Mouse (Mus musculus) spleen, postnatal 4 days (tissue): Measurements from ENCODE around the gene Disc1.
A peak's percentile ranks its signal among the peaks of the same experiment; 100 is the strongest.

Source experiments
- DNase-seq, 2 experiments: peaks; one replicate each; pipeline ENCODE4 v3.0.0; 2022; ENCODE audit warnings: low spot score in 2 of 2

Disc1 gene

DNA sequence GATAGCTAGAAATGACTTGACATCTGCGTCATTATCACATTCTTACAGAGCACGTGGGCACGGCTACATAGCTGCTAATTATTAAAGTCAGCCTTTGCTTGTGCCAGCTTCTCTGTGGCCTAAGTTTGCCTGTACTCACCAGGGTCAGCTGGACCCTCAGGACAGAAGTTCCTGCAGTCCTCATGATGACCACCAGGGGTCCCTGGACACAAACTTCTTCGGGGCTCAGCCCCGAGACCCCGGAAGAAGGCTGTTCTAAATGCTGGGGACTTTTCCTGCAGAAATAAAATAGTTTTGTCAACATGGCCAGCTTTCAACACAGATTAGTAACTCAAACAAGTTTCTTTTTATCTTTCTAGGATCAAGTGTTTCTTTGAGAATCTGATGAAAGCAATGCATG lies 74.3 kb downstream of the Disc1 start:
- peak in 1 of 2 experiments; percentile 19 for DNase-seq

DNA sequence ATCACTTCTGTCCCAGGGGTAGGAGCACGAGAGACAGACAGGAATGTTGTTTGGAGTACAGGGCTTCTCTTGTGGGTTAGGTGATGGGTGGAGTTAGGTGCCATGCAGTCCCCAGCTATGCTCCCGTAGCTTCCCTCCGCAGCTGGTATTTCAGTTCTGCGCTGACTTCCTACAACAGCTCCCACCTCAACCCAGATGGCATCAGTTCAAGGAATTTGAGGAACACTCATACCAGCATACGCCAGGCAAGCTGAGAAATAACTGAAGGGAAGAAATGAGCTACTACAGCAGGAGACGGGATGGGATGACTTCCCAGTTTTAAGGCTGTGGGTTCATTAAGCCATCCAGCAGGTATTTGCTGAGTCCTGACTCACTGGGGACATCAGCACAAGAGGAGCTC lies 76.8 kb downstream of the Disc1 start:
- no peak for DNase-seq

GRCm38 (mm10) chr8:125131265-125131664 lies 77.3 kb downstream of the Disc1 start:
- no peak for DNase-seq

DNA sequence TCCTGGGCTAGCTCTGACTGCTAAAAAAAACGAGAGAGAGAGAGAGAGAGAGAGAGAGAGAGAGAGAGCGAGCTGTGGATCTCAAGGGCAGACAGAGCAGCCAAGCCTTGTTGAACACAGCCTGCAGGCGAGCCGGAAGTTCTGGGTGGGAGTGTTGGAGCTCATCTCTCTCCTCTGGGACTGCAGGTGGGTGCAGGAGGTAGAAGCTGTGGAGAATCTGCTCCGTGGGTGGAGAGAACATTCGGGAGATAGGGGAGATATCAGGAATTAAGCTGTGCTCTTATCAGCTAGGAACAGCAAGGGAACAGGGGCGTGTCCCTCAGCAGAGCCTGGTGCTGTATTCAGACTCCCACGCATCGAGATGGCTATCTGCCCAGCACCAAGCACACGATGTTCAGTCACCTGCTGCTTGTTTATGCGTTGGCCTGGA lies 79.7 kb downstream of the Disc1 start:
- DNase-seq = no peak

- no peak for DNase-seq
Observed at GRCm38 (mm10) chr8:125134876-125135275, 80.9 kb downstream of the Disc1 start.

DNA sequence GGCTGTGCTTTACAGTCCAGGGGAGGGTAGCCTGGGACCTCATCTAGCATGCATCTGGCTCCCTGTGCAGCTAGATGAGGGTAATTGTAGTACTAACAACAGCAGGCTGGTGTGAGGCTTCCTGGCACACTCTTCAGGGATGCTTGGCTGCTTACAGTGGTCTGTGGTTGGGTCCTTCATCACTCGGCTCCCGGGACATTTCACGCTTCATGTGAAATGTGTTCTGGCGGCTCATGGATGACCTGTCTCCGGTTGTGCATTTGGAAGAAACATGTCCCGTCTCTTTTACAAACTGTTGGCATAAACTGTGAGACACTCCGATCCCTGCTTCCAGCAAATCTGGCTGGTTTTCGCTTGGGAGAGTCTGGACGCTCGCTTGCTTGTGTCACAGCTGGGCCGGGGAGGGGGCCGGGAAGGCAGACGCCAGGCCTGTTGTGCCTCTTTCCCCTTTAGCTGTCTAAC lies 85.7 kb downstream of the Disc1 start:
- no peak for DNase-seq

- no peak for DNase-seq
Observed at GRCm38 (mm10) chr8:125140965-125141364, 87.0 kb downstream of the Disc1 start.

DNA sequence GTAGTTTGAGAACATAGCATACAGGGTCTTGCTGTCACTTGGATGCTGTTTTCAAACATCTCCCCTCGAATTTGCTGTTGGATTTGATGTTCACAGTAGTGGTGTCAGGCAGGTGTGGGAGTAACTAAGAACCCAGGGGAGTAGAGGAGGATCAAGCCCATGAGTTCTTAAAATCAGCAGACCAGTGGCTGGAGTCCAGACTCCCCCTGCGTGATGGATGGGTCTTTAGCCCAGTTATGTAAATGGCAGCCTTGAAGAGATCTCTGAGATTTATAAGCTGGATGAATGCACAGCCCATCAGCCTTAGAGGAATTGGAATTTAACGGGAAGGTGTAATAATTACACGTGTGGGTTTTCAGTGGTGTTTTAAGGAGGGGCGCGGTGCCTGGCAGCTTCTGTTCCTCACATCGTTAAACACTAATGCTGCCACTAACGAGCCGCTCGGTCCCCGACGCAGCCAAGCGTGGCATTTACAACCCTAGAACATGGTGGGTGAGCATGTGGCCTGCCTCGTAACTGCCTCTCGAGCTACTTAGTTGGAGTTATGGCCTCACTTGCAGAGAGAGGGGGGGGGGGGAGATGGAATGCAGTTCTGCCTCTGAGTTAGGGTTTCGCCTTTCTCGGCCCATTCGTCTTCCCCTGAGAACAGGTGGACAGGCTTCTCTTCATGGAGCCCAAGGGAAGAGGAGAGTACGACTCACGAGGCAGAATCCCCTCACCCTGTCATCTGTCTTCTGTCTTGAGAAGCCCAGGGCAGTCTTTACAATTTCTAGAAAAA lies 103.1 kb downstream of the Disc1 start:
- no peak for DNase-seq

DNA sequence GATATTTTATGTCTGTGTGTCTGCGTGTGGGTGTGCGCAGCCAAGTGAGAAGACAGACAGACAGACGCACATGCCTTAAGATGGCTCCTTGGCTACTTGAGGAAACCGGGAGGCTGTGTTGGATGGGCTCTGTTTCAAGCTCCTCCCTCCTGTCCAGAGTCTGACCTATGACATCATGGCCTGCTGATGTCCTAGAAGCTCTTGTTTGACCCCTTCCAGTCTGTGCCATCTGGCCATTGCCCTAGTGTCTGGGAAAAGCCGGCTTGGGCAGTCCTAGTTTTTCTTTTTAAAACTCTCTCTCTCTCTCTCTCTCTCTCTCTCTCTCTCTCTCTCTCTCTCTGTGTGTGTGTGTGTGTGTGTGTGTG lies 103.6 kb downstream of the Disc1 start:
- no peak for DNase-seq

DNA sequence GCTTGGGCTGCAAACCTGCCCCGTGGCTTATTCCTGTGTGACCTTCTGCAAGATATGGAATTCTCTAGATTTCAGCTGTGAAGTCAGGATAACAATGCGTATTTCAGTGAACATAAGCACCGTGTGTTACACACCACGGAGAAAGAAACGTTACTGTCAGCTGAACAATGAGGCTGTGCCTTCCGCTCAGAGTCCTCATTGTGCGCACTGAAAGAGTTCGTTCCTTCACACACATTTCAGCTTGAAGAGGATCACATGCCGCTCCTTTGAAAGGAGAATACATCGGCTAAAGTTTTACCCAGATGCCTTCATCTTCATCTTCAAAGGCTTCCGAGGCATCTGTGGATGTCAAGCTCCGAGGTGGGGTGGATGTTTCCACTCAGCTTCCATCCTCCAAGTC lies 105.4 kb downstream of the Disc1 start:
- no peak for DNase-seq

DNA sequence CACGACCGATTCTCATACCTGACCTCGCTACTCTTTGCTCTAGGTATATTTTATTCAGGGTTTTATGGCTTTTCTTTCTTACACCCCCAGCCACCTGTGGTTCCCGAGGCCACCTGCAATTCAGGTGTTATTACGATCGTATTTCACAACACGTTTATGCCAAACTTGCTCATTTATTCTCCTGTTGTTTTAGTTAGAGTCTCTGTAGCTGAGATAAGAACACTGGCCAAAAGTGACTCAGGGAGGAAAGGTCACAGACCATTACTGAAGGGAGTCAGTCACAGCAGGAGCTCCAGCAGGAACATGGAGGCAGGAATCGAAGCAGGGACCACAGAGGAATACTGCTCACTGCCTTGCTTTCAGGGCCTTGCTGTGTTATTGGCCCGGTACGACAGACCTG lies 109.5 kb downstream of the Disc1 start:
- no peak for DNase-seq

DNA sequence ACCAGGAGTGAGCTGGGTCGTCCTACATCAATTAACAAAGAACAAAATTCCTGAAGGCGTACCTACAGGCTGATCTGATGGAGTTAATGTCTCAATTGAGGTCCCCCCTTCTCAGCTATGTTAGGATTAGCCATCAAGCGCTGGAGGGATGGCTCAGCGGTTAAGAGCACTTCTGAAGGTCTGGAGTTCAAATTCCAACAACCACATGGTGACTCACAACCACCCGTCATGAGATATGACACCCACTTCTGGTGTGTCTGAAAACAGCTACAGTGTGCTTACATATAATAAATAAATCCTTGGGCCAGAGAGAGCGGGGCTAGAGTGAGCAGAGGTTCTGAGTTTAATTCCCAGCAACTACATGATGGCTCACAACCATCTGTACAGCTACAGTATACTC lies 109.9 kb downstream of the Disc1 start:
- DNase-seq = no peak

- peak; percentile 28 to 75 for DNase-seq
Observed at GRCm38 (mm10) chr8:125165505-125166446, 111.8 kb downstream of the Disc1 start.

GRCm38 (mm10) chr8:125166545-125166944 lies 112.5 kb downstream of the Disc1 start:
- DNase-seq = no peak

DNA sequence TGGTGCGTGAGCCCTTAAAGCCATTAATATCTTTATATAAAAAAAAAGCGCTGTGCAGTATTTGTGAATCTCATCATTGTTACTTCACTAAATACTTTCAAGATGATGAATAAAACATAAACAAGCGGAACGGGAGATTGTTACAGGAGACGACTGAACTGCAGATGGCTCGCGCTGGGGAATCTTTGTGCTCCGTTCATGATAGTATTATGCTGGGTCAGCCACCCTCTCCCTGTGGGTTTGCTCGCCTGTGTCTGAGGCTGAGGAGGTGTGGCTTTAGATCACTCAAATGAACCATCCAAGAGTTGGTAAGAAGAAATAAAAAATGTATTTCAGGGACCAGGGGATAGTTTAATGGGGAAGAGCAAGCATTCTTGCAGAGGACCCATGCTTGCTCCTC lies 113.0 kb downstream of the Disc1 start:
- no peak for DNase-seq

DNA sequence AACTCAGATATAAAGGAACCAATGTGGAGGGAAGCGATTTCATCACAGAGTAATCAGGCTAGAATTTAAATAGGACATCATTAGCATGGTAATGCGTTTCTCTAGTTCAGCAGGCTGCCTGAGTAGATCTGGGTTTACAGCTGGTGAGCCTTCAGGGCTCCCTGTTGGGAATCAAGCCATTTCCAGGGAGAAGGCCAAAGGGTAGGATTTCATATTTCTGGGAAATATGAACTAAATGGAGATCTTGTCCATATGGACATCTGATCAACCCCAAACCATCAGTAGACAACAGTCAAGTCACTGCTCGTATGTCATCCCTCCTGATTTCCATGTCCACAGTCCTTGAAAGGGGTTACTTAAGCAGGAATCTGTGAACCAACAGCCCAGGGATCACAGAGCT lies 115.6 kb downstream of the Disc1 start:
- no peak for DNase-seq

GRCm38 (mm10) chr8:125171531-125171930 lies 117.5 kb downstream of the Disc1 start:
- no peak for DNase-seq

GRCm38 (mm10) chr8:125174237-125174636 lies 120.2 kb downstream of the Disc1 start:
- DNase-seq = no peak

DNA sequence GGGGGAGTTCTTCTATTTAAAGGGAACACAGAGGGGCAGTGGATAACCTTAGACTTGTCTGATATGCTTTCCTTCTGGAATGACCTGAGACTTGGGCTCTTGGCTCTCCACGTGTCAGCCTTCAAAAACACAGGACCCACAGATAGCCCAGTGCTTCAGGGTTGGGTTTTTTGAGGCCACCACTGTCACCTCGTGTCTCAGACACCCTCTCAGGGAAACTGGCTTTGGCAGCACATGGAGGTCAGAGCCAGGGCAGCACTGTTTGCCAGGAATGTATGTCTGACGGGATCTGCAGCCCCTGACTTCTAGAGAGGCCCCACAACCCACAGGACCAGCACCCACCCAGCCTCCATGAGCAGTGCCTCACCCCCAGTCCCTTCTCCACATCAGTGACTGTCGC lies 120.9 kb downstream of the Disc1 start:
- DNase-seq = no peak

DNA sequence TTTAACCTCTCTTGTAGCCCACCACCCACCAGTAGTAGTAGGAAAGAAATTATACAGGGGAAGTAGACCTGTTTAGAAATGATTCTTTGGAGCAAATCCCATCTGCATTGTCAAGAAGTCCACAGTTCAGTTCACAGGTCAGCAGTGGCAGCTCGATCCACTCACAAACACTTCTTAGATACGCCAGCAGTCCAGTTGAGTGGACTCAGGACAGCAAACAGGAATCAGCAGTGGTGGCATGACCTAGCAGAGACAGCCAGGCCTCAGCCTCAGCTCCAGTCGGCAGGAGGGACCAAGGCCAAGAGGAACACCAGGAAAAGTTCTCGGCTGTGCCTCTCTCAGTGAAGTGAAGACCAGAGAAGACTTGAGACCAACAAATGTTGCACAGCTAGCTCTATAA lies 121.7 kb downstream of the Disc1 start:
- no peak for DNase-seq

GRCm38 (mm10) chr8:125177091-125177490 lies 123.1 kb downstream of the Disc1 start:
- DNase-seq = no peak

DNA sequence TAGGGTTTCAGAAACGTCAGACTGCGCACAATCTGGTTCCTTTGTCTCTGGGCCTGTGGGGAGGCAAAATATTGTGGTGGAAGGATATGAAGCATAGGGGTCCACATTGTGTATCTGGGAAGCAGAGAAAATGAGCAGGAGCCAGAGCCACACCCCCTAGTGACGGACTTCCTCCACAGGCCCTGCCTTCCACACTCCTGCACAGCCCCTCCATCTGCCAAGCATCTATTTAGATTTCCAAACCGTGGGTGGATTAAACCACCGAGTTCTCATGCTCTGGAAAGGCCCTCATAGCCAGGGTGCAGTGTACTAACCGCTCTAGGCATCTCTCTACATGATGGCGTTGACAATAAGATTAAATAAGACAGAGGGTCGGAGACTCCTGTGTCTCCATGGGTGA lies 124.0 kb downstream of the Disc1 start:
- no peak for DNase-seq
